Mouse (Mus musculus) megakaryocyte, adult 5-6 weeks (primary cell): ENCODE measurements around the gene Focad. TPM values are rescaled to one million over a fixed set of nuclear protein-coding genes. Genes with fewer than 3 reads are reported as not detected.

Experiments used
- ATAC-seq: 2 replicates; pipeline ENCODE4 v1.8.0; 2016; ENCODE audit warnings: mild to moderate bottlenecking, inconsistent platforms; ENCODE audit not compliant: poor library complexity, severe bottlenecking
- total RNA-seq, 2 experiments: library from RNA; stranded (forward) in 1 of 2; stranded (reverse) in 1 of 2; fragments of 153-499, 151-499 nt in 1 of 2; fragments of 221-1000, 200-1000 nt in 1 of 2; gene quantifications; 2 replicates each; pipeline versions ENCODE4 v1.2.3 to v1.2.4; 2015 to 2017

Gene Focad
- total RNA-seq (2015) = 3.0 and 4.8 TPM in 2 replicates
- 3.7 and 6.2 TPM in 2 replicates for total RNA-seq (2017)

DNA sequence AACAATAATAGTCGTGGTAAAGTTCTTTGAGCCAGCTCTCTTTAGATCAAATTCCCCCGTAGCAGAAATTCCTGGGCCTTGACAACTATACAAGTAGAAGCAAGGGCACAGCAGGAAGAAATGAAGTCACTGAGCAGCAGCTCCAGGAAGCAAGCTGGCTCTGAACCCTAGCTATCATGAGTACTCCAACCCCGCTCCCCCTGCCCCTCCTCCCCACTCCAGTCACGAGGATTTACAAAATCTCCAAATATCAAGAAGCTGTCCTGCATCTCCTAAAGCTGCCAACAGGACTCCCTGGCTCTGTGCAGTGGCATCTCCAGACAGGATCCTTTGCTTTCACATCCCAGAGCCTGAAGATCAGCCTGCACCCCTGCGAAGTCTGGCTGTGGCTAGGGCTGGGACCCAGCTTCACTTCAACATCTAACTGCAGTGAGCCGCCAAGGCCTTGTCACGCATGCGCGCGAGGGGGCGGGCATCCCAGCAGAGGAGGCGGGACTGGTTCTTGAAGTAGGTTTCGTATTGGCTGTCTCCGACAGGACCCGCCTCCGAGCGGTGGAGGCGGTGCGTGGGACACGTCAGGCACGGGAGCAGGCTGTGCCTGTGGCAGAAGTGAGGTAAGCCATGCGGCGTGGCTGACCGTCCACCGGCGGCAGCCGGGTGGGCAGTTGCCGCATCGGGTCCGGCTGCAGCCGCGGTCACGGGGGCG lies at the start of gene Focad:
Gene Focad, plus strand, starts transcription at position 568 of the 706 bp plus-strand sequence.
- ATAC-seq = peak; percentile 99

DNA sequence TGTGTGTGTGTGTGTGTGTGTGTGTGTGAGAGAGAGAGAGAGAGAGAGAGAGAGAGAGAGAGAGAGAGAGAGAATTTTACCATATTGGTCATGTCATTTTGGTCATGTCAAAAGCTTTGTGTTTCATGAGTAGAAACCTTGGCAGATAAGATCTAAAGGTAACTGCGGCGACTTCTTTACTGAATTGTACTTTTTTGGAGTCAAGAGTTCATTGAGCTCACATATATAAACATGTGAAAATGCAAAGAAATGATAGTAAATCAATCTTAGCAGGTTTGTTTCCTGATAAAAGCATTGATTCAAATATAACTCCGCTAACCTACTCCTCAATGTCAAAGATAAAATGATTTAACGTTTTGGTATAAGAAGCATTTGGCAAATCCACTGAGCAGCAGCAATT lies 49.3 kb upstream of the Focad start:
- no peak for ATAC-seq

DNA sequence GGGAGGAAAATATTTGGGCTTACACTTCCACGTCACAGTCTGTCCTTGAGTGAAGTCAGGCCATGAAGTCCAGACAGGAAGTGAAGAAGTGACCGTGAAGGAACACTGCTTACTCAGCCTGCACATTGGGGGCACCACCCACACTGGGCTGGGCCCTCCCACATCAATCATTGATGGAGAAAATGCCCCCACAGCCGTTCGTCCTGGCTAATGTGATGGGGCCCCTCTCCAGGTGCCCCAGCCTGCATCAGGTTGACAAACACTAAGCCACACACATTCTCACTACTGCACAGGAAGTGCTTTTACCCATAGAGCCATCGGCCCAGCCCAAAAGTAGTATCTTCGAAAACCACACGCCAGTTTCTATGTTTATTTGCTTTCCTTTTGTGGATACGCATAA lies 48.1 kb upstream of the Focad start:
- ATAC-seq = peak; percentile 69

DNA sequence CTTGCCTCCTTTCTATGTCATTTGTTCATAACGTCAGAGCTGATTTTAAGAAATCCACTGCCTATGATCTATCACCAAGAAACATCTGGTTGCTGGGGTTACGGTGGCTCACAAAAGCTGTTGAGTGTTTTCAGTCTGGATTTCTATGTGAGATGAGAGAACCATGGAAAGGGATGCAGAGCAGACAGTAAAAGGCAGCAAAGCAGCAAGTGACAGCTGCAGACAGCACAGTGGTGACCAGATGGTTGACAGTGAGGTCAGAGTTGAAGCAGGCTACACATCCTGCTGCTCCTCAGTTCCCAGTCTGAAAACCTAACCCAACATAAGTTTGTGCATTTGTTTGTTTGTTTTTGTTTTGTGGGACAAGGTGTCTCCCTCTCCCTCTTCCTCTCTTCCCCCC lies 19.0 kb upstream of the Focad start:
- ATAC-seq = no peak

DNA sequence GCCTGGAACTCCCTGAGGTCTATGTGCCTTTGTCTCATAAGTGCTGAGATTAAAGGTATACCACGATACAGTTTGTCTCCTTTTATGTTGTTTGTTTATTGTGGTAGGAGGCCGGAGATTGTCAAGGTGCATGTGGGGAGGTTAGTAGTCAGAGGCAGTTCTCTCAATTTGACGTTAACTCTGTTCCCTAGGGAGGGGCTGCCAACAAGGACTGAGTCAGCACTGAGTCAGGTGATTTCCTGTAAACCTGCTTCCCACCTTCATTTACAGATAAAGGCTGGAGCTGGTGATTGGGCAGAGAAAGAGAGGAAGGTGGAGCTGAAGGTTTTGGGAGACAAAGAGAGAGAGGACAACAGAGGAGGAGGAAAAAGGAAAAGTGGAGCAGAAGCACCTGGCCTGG lies 15.4 kb upstream of the Focad start:
- no peak for ATAC-seq

DNA sequence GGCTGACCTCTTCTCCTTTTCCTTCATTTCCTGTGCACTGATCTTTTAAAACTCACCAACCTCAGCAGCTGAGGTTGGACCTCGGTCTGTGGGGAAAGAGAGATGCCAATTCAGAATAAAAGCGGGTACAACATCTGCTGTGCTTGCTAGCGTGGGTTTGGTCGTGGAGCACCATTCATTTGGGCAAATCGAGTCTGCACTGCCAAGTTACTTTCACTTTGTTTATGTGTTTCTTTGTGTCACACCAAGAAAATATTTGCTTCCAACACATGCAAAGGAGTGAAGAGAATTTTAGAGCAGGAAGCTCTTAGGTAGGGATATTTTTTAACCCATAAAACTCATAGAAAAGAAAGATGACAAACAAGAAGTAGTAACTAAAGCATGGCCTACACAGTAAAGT lies 13.0 kb upstream of the Focad start:
- no peak for ATAC-seq

DNA sequence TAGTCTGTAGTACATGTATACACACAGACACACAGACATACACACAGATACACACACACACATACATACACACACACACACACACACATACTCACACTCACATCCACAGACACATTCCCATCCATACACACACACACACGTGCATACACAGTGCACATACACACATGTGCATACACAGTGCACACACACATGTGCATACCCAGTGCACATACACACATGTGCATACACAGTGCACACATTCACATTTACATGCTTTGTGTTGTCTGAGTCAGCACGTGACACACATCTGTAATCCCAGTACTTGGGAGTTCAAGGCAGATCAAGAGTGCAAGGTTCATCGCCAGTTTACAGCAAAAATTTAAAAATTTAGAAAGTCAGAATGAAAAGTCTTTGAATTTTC lies 12.5 kb upstream of the Focad start:
- ATAC-seq = no peak

DNA sequence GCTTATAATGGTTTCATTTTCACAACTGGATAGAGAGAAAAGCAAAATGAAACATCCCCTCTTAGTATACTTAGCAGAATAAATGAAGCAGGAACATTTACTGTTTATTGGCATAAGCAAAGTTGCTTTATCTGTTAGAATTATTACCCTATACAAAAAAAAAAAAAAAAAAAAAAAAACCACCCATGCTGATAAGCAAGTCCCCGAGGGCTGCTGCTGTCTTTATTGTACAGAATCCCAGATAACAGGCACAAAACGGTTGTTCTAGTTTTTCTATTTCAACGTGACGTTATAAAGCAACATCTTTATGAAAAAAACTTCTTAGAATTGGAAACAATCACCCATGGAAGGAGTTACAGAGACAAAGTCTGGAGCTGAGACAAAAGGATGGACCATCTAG lies 12.0 kb upstream of the Focad start:
- no peak for ATAC-seq

DNA sequence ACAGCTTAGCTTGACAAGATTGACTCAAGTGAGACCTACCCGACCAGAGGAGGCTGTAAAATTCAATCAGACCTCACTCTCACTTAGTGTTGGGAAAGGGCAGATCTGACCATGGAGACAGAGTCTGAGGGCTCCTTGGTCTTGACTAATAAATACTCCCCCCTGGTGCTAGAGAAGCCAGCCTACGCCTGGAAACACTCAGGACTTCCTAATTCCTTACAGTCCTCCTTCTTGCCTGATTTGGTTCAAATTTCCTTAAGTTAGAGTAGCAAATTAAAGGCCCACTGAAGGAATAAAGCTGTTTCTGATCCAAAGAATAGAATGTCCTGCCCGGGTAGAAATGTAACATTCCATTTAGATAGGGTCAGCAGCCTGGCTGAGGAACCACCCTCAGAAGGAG lies 10.6 kb upstream of the Focad start:
- ATAC-seq = no peak

DNA sequence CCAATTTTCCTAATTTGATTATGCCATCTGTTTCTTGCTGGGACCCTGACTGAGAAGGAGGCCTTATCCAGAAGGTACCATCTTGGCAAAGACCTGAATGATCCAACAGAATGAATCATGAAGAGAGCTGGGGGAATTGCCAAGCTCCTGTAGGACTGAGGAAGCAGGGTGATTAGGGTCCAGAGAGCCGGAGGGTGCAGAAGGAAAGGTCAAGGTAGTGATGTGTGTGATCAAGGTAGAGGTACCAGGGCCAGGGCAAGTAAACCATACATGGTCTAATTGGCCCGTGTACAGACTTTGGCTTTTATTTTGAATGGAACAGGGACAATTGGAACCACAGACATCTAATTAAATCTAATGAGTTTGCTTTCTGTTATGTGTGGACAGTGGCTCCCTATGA lies 4.1 kb upstream of the Focad start:
- no peak for ATAC-seq

DNA sequence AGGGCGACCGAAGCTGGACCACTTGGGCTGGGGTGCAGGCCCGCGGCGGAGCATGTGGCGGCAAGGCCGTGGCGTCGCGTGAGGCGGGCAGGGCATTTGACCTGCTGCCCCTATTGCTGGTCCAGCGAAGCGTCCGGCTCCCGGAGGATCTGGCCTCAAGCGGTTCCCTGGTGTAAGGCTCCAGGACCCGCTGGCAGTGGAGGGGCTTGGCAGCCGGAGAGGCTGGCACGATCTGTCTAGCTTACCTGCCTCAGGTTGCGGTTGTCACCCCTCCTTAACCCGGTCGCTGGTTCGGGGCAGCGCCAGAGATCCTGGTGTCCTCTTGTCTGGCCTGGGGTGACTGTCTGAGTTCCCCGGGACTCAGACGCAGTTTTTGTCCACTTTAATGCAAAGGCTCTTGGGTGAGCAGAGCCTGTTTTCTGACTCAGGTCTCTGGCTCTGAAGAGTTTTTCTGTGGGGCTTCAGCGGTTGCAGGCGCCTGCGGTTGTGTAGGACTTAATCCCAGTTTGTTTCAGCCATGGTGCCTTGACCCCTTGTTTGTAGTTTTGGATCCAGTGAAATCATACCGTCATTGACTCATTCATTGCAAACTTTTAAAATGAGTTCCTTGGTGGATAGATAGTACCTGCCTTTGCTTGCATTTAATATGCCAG lies 465 bp downstream of the Focad start:
- ATAC-seq = peak; percentile 8; the same call in 1 of the 2 replicates

DNA sequence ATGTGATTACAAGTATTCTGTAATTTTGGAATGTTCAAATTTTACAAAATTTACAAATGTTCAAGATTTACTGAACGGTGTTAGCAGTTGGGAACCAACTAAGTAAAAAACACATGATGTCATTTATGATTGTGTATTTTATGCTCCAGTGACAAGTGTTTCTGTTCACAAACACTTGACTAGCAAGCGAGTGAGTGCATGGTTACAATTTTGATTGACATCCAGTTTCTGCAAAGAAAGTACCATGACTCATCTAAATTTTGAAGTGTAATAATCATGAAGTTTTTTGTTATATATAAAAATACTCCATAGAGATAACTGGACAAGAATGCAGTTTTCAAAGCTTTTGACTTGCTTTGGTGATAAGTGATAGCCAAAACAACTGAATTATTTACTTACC lies 1.3 kb downstream of the Focad start:
- no peak for ATAC-seq

DNA sequence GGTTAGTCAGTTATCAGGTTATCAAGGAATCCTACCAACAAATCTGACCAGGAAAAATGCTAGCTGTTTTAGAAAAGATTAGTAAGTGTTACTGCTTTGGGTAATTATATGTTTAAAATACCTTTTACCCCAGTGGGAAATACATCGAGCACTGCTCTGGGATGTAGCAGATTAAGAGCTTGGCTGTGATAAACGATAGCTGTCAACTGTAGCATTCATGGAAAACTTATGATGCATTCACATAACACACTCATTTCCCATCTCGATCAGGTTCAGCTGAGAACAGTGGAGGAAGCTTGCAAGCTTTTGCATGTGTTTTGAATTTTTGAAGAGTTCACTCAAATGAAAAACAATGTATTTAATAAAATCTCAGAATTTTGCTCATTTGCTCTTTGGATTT lies 14.2 kb downstream of the Focad start:
- no peak for ATAC-seq

DNA sequence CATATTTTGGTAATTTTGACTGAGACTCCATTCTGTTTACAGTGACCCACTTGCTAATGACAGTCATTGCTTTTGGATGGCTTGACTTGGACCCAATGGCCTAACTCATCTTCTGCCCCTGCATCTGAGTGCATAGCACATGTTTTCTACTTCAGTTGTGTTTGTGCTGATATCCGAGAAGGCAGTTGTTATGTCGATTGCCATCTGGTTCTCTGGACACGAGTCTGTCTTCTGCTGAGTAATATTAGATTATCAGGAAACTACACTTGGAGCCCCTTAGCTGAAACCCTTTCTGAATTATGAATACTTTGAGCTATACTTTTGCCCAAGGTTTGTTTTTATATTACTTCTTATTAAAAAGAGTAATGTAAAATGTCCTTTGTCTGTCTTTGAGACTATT lies 22.9 kb downstream of the Focad start:
- ATAC-seq = no peak

DNA sequence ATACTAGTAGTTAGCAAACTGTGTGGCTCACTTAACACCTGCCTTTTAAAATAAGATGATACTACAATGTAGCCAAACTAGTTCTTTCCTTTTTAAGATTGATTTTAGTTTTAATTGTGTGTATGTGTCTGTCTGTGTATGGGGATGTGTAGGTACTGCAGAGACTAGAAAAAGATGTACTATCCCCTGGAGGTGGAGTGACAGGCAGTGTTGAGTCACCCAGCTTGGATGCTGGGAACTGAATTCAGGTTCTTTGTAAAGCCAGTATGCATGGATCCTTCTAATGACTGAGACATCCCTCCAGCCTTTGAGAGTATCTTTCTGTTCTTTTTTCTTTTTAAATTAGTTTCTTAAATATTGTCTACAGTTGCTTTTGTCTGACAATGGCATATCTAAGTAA lies 23.5 kb downstream of the Focad start:
- ATAC-seq = no peak

DNA sequence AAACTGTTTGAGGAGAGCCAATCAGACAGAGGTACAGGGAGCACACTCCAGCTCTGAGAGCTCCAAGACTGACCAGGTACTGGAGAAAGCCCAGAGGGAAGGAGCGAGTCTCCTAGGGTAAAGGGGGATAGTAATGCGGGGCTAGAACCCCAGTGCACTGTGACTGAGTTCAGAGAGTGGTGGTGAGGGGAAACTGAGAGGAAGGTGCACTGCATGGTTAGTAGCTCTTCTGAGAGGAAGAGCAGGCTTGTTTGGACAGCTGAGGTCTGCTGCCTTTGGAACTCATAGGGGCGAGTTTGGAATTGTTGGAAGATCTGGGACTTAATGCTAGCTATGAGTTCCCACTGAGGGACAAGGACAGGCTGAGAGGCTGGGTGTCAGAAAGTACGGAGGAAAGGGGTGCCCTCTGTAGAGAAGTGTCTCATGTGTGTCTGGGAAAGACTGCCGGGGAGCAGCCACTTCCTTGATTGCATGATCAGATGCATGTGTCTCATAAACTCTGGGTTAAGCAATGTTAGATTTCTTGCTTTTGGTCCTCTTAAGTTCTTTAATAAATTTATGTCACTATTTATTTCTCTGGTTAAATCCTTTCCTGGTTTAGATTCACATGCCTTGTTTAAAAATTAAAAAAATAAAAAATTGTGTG lies 24.4 kb downstream of the Focad start:
- peak; percentile 68 for ATAC-seq

DNA sequence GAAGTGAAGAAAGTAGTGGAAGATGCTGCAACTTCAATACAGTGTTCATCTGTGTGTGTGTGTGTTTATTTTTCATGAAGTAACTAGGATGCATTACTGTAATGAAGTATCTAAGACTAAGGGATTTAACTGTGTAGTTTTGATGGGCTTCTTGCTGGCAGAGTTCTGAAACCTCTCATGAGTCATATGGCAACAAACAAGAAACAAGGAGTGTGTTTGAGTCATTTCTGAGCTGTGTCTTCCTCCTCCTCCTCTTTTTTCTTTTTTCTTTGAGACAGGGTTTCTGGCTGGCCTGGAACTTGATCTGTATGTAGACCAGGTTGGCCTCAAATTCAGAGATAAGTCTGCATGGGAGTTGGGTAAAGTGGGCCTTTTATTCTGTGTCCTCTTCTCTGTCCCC lies 25.7 kb downstream of the Focad start:
- ATAC-seq = no peak

DNA sequence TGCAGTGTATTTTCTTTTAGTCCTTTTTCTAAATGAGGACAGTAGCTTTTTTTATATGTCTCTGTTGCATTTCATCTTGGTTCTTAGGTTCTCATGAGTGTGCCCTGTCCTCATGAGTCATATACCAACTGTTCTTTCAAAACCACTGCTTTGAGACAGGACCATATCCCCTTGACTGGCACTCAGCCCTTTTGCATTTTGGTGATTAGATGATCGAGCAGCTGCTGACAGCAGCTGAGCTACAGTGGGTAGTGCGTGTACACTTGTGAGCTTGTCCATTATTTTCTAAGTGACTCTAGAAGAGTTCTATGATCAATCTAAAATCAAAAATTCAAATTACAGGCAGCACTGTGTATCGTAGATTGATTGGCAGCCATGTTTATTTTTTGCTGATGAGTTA lies 28.0 kb downstream of the Focad start:
- ATAC-seq = no peak

DNA sequence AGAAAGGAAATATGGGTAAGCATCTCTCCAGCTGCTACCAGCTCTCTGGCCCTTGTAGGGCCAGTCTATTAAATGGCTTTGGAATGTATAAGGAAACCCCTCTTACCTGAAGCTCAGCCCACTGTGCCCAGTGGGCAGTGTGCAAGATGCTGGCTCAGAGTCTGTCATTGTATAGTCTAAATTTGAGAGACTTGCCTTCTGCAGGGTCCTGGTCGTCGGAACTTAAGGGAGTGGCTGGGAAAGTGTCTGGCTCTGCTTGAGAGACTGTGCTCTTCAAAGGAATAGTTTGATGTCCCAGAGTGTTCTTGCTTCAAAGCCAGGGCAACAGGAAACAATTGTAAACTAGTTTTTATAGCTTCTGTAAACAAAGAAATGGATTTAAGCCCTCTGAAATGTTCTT lies 41.5 kb downstream of the Focad start:
- ATAC-seq = no peak

DNA sequence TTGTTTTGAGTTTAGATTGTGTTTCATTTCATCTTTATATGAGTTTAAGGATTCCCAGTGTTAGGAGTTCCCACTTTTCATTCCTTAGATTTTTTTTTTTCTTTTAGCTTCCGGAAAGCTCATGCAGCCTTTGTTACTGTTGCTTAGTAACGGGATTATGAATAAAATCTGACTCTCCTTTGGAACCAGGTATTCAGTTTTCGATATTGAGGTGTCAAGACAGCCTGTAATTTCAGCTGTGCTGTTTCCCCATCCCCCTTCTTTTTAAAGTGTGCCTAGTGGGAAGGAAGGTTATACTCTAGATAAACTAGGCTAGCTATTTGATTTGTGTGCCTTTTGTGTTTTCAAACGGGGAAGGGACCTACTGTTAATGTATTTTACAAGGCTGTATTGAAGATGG lies 42.1 kb downstream of the Focad start:
- no peak for ATAC-seq

DNA sequence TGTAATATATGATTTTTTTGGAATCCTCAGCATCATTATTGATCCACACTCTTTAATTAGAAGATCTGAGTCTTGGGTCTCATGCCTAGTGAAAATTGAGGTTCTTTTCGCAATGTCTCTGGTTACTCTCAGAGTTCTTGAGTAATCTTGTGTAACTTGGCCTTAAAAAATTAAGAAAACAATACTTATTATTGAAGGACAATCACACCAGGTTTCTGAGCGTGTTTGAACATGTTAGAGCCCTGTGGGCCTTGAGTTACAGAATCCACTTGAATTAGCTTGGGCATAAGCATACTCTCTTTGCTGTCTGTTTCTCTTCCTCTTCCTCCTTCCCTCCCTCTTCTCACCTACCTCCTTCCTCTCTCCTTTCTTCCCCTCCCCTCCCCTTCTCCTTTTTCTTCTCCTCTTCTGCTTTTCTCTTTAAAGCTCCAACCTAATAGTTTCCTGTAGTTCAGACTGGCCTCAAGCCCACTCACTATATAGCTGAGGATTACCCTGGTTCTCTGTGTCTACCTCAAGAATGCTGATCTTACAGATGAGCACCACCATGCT lies 44.0 kb downstream of the Focad start:
- peak; percentile 82 for ATAC-seq

DNA sequence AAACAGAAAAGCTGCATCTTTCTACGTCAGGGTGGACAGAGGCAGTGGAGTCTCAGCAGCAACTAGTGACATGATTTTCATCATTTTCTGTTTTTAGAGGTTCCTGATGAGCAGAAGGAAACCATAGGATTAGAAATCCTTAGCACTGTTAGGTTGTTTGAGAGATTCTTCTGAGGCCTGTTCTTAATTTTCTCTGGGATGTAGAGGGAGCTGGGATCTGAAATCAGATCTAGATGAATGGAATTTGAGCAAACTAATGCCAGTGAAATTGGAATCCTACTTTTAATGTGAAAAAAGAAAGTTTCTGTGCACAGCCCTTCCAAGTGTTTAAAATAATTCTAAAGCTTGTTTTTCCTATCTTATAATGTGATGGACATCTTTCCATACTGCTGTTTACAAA lies 55.0 kb downstream of the Focad start:
- ATAC-seq = no peak
